Mouse (Mus musculus): Measurements from ENCODE around the gene Slc22a21. TPM values are rescaled to one million over a fixed set of nuclear protein-coding genes. Genes with fewer than 3 reads are reported as not detected.

Slc22a21 gene
- polyA plus RNA-seq, 1 experiment from 2014 or later = 5.0 TPM

- no peaks in the 10 kb centered on the region for H3K27me3 ChIP-seq (ENCODE audit: control insufficient read depth, insufficient read depth, low read depth, low read length)
- WGBS = 56% methylated on average over 3 of the region's 3 CpGs
- no peaks in the 10 kb centered on the region for H3K4me1 ChIP-seq (replicated peaks; ENCODE audit: control insufficient read depth, insufficient read depth, low read length)
- H3K27ac ChIP-seq (ENCODE audit: low read length) = no peak overlapping the region
- H3K9me3 ChIP-seq (ENCODE audit: control insufficient read depth, low read length) = no peaks in the 10 kb centered on the region
- H3K4me2 ChIP-seq (ENCODE audit: low read depth, low read length) = no peak overlapping the region
- H3K9ac ChIP-seq (ENCODE audit: low read length) = no peak overlapping the region
- ATAC-seq (ENCODE audit: low read depth) = no peak
- no peak overlapping the region for H3K4me3 ChIP-seq (ENCODE audit: low read length)
- H3K36me3 ChIP-seq (ENCODE audit: control insufficient read depth, insufficient read depth, low read length) = no peaks in the 10 kb centered on the region
Observed at GRCm38 (mm10) chr11:53928585-53928984, 51.5 kb downstream of the Slc22a21 start.

DNA sequence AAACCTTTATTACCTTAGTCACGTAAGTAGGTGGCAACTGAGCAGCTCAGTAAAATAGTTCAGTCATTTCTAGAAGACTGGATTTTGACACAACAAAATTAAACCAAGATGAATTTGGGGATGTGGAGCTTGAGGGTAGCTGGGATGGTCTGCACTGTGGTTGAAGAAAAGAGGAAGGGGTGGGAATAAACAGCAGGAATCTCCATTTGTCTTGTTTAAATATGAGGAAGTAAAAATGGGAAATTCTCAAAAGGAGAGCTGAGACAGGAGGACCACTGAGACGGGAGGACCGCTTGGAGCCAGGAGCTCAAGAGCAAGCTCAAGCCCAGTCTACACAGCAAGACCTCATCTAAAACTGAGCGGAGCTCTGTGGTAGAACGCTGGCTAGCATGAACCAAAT is 53.8 kb downstream of the Slc22a21 start:
- no peak overlapping the region for H3K27ac ChIP-seq (ENCODE audit: low read length)
- no peaks in the 10 kb centered on the region for H3K27me3 ChIP-seq (ENCODE audit: control insufficient read depth, insufficient read depth, low read depth, low read length)
- H3K4me2 ChIP-seq (ENCODE audit: low read depth, low read length) = no peak overlapping the region
- H3K4me1 ChIP-seq (replicated peaks; ENCODE audit: control insufficient read depth, insufficient read depth, low read length) = no peaks in the 10 kb centered on the region
- ATAC-seq (ENCODE audit: low read depth) = no peak
- H3K36me3 ChIP-seq (ENCODE audit: control insufficient read depth, insufficient read depth, low read length) = no peaks in the 10 kb centered on the region
- no peak overlapping the region for H3K4me3 ChIP-seq (ENCODE audit: low read length)
- no peak overlapping the region for H3K9ac ChIP-seq (ENCODE audit: low read length)
- H3K9me3 ChIP-seq (ENCODE audit: control insufficient read depth, low read length) = no peaks in the 10 kb centered on the region
- WGBS = 92% methylated on average over 5 of the region's 5 CpGs

GRCm38 (mm10) chr11:53918851-53919250 is 61.3 kb downstream of the Slc22a21 start:
- Histone ChIP-seq H3K4me2 (ENCODE audit: low read depth, low read length) (no peak overlapping the region), H3K36me3 (ENCODE audit: control insufficient read depth, insufficient read depth, low read length) (no peaks in the 10 kb centered on the region), H3K27me3 (ENCODE audit: control insufficient read depth, insufficient read depth, low read depth, low read length) (no peaks in the 10 kb centered on the region), H3K4me1 (replicated peaks; ENCODE audit: control insufficient read depth, insufficient read depth, low read length) (no peaks in the 10 kb centered on the region), H3K4me3 (ENCODE audit: low read length) (no peak overlapping the region), H3K27ac (ENCODE audit: low read length) (no peak overlapping the region), H3K9me3 (ENCODE audit: control insufficient read depth, low read length) (no peaks in the 10 kb centered on the region), H3K9ac (ENCODE audit: low read length) (no peak overlapping the region)
- WGBS = 94% methylated on average over 4 of the region's 4 CpGs
- no peak for ATAC-seq (ENCODE audit: low read depth)

GRCm38 (mm10) chr11:53911011-53911410 is 69.1 kb downstream of the Slc22a21 start:
- no peaks in the 10 kb centered on the region for H3K36me3 ChIP-seq (ENCODE audit: control insufficient read depth, insufficient read depth, low read length)
- 60% methylated on average over 4 of the region's 4 CpGs for WGBS
- no peak overlapping the region for H3K4me2 ChIP-seq (ENCODE audit: low read depth, low read length)
- no peaks in the 10 kb centered on the region for H3K27me3 ChIP-seq (ENCODE audit: control insufficient read depth, insufficient read depth, low read depth, low read length)
- no peak overlapping the region for H3K9ac ChIP-seq (ENCODE audit: low read length)
- no peaks in the 10 kb centered on the region for H3K4me1 ChIP-seq (replicated peaks; ENCODE audit: control insufficient read depth, insufficient read depth, low read length)
- no peak for ATAC-seq (ENCODE audit: low read depth)
- no peaks in the 10 kb centered on the region for H3K9me3 ChIP-seq (ENCODE audit: control insufficient read depth, low read length)
- H3K4me3 ChIP-seq (ENCODE audit: low read length) = no peak overlapping the region
- no peak overlapping the region for H3K27ac ChIP-seq (ENCODE audit: low read length)

DNA sequence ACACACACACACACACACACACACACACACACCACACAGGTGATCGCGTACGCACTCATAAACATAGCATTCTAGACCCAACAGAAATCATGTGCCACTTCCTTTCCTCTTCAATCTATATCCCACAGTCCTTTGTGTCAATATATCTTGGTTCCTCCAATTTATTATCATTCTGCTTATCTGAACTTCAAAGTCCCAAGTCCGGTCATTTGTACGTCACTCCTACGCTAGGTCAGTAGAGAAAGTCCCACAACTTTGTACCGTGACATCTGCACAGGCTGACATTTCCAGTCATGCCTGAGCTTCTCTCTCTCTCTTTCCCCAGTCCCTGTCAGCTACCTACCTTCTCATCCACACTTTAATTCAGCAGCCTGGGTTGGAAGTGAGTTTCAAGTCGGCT is 71.4 kb downstream of the Slc22a21 start:
- H3K4me2 ChIP-seq (ENCODE audit: low read depth, low read length) = no peak overlapping the region
- WGBS = 78% methylated on average over 8 of the region's 8 CpGs

DNA sequence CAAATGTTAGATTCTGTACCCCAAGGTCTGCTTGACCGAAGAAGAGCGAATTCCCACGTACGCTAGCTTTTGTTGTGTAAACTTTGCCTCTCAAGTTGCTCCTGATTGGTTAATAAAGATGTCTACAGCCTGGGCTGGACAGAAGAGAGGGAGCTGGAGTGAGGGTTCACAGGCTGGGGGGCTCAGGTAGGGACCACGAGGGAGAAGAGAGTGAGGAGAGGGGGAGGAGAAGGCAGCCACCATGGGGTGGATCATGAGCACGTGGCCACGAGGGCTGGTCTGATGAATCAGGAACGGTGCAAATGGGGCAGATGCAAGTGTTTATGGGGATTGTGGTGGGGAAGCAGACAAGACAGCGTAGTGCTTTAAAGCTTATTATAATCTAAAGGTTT is 75.6 kb downstream of the Slc22a21 start:
- ATAC-seq (ENCODE audit: low read depth) = no peak
- H3K4me3 ChIP-seq (ENCODE audit: low read length) = no peak overlapping the region
- no peaks in the 10 kb centered on the region for H3K36me3 ChIP-seq (ENCODE audit: control insufficient read depth, insufficient read depth, low read length)
- H3K9me3 ChIP-seq (ENCODE audit: control insufficient read depth, low read length) = no peaks in the 10 kb centered on the region
- 53% methylated on average over 9 of the region's 9 CpGs for WGBS
- H3K4me2 ChIP-seq (ENCODE audit: low read depth, low read length) = no peak overlapping the region
- H3K4me1 ChIP-seq (replicated peaks; ENCODE audit: control insufficient read depth, insufficient read depth, low read length) = peaks cover 8% of the 10 kb centered on the region; the same call in 1 of the 2 replicates
- H3K27me3 ChIP-seq (ENCODE audit: control insufficient read depth, insufficient read depth, low read depth, low read length) = no peaks in the 10 kb centered on the region
- H3K27ac ChIP-seq (ENCODE audit: low read length) = no peak overlapping the region; the same call in 1 of the 2 replicates
- H3K9ac ChIP-seq (ENCODE audit: low read length) = no peak overlapping the region

More for the DNA sequence above, 71.4 kb downstream of the Slc22a21 start:
- Histone ChIP-seq H3K4me1 (replicated peaks; ENCODE audit: control insufficient read depth, insufficient read depth, low read length) (peaks cover 6% of the 10 kb centered on the region; the same call in 1 of the 2 replicates), H3K36me3 (ENCODE audit: control insufficient read depth, insufficient read depth, low read length) (no peaks in the 10 kb centered on the region), H3K9ac (ENCODE audit: low read length) (no peak overlapping the region), H3K9me3 (ENCODE audit: control insufficient read depth, low read length) (no peaks in the 10 kb centered on the region), H3K4me3 (ENCODE audit: low read length) (no peak overlapping the region), H3K27ac (ENCODE audit: low read length) (no peak overlapping the region), H3K27me3 (ENCODE audit: control insufficient read depth, insufficient read depth, low read depth, low read length) (no peaks in the 10 kb centered on the region)
- ATAC-seq (ENCODE audit: low read depth) = no peak

DNA sequence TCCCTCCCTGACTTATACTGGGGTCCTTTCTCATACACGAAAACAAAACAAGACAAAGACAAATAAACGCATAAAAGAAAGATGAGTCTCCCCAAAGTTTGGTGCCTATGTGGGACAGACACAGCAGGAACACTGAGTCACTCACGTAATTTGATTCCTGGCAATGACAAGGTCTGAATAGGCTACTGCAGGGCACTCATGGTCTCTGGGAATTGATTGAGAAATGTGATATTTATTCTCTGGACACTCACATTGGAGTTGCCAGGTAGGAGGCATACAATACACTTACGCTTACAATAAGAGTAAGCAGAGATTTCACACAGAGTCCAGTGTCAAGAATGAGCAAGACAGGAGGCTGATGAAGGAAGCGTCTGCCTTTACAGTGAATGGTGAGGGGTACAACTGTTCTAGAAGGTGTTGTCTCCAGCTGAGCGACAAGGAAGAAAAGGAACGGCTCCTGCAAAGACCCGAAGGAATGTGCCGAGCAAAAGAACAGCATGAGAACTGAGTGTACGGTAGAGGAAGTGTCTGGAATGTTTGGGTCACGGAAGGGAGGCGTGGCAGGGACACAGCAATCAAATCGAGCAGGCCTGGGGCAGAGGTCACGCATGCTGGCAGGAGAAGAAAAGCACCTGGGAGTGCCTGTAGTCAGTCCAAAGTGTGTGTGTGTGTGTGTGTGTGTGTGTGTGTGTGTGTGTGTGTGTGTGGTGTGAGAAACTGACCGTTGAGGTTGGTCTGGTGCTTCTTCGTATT is 76.2 kb downstream of the Slc22a21 start:
- H3K4me2 ChIP-seq (ENCODE audit: low read depth, low read length) = no peak overlapping the region
- H3K4me1 ChIP-seq (replicated peaks; ENCODE audit: control insufficient read depth, insufficient read depth, low read length) = peaks cover 8% of the 10 kb centered on the region; the same call in 1 of the 2 replicates
- H3K27me3 ChIP-seq (ENCODE audit: control insufficient read depth, insufficient read depth, low read depth, low read length) = no peaks in the 10 kb centered on the region
- no peak overlapping the region for H3K9ac ChIP-seq (ENCODE audit: low read length)
- no peaks in the 10 kb centered on the region for H3K36me3 ChIP-seq (ENCODE audit: control insufficient read depth, insufficient read depth, low read length)
- no peak overlapping the region for H3K4me3 ChIP-seq (ENCODE audit: low read length)
- H3K9me3 ChIP-seq (ENCODE audit: control insufficient read depth, low read length) = no peaks in the 10 kb centered on the region
- peak; percentile 82 for ATAC-seq (ENCODE audit: low read depth)
- peak overlapping the region; percentile 2; the same call in 1 of the 2 replicates for H3K27ac ChIP-seq (ENCODE audit: low read length)
- WGBS = 20% methylated on average over 16 of the region's 16 CpGs

DNA sequence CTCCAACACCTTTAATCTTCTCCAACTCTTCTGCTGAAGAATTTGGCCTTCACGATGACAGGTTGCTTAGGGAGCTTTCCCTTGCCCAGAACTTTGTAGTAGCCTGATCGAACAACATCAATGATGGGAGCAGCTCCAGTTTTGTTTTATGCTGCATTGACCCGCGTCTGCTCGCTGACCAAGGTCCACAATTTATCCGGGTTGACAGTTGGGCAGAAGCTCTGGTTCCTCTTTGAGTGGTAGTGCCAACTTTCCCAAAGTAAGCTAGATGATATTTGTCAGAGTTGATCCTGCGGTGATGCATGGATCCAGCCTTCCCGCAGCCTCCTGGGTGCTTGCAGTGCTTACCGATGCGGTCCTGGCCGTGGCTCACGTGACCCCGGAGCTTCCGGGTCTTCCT is 77.4 kb downstream of the Slc22a21 start:
- Histone ChIP-seq H3K4me1 (replicated peaks; ENCODE audit: control insufficient read depth, insufficient read depth, low read length) (peaks cover 8% of the 10 kb centered on the region; the same call in 1 of the 2 replicates), H3K36me3 (ENCODE audit: control insufficient read depth, insufficient read depth, low read length) (no peaks in the 10 kb centered on the region), H3K4me2 (ENCODE audit: low read depth, low read length) (no peak overlapping the region), H3K9ac (ENCODE audit: low read length) (no peak overlapping the region), H3K9me3 (ENCODE audit: control insufficient read depth, low read length) (no peaks in the 10 kb centered on the region), H3K4me3 (ENCODE audit: low read length) (no peak overlapping the region), H3K27me3 (ENCODE audit: control insufficient read depth, insufficient read depth, low read depth, low read length) (no peaks in the 10 kb centered on the region), H3K27ac (ENCODE audit: low read length) (no peak overlapping the region)
- WGBS = 92% methylated on average over 14 of the region's 14 CpGs
- ATAC-seq (ENCODE audit: low read depth) = no peak

DNA sequence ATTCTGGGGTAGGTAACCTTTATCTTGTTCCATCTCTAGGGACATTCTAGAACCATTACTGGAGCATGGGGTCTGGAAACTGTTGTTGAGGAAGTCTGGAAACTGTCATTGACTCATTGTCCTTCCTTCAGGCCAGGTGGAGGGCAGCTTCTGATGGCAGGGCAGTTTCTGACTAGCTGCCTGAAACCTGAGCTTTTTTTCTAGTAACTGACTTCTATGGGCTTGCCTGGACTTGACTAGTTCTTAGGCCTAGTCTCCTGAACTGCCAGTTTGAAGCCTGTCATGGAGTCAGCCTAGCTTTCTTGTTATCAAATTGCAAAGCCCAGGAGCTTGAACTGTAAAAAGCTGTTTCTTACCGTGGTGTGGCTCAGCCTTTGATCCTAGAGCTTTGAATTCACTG is 79.1 kb downstream of the Slc22a21 start:
- H3K36me3 ChIP-seq (ENCODE audit: control insufficient read depth, insufficient read depth, low read length) = no peaks in the 10 kb centered on the region
- no peak overlapping the region for H3K4me3 ChIP-seq (ENCODE audit: low read length)
- H3K4me1 ChIP-seq (replicated peaks; ENCODE audit: control insufficient read depth, insufficient read depth, low read length) = peaks cover 8% of the 10 kb centered on the region; the same call in 1 of the 2 replicates
- no peak overlapping the region for H3K9ac ChIP-seq (ENCODE audit: low read length)
- no peaks in the 10 kb centered on the region for H3K27me3 ChIP-seq (ENCODE audit: control insufficient read depth, insufficient read depth, low read depth, low read length)
- no peak overlapping the region for H3K4me2 ChIP-seq (ENCODE audit: low read depth, low read length)
- WGBS = 30% methylated on average over 1 of the region's 1 CpGs
- no peaks in the 10 kb centered on the region for H3K9me3 ChIP-seq (ENCODE audit: control insufficient read depth, low read length)
- ATAC-seq (ENCODE audit: low read depth) = no peak
- H3K27ac ChIP-seq (ENCODE audit: low read length) = no peak overlapping the region

All from lung, embryonic 16.5 days (tissue).